Mouse (Mus musculus) retina, postnatal 1 day (tissue): Measurements from ENCODE around the gene 4930415O20Rik.

Experiments
- DNase-seq: peaks from one replicate; pipeline ENCODE4 v3.0.0-alpha.2; 2012

Gene 4930415O20Rik

DNA sequence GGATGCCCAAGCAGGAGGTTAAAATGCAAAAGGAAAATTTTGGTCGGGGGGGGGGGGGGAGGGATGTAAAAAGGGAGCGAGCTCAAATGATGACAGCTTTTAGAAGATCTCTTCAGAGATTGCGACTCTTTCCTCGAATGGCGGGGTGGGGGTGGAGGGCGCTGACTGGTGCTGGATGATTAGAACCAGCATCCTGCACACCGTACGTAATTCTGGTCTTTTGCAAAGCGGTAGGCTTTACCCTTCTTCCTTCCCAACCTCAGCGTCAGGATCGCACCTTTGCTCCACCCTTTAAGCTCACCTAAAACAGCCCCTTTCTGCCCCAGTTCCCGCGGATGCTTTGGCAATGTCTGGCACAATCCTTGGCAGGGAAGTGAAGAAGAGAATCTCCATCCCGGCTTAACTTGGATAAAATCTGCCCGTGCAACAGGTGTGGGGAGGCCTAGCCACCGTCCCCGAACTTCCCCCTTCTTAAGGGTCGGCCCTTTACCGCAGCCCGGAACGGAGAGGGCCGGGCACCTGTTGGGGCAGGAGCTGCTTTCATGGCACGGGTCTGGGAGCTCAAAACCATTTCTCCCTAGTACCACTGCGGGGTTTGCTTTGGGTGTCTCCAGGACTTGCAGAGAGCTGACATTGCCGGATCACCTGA, 63.1 kb downstream of the 4930415O20Rik start:
- DNase-seq = no peak

DNA sequence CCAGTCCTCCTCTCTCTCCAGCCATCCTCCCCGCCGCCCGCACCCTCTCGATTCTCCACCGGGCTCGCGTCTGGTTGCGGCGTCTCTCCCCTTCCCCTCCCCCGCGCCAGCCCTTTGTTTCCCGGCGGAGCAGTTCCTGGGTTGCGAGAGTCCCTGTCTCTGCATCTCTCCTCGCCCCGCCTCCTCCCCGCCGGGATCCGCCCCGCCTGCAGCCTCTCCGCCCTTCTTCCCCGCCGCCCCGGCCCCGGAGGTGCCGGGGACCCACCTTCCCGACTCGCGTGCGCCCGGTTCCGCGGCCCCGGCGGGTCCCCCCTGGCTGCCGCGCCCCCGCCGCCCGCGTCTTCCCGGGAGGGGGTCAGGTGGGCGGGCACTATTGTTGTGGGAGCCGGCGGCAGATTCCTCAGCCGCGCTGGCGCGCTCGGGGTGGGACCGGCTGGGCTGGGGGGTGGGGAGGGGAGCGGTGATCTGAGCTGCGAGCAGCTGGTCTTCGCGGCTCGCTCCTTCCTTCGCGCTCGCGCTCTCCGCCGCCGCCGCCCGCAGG, 63.8 kb downstream of the 4930415O20Rik start:
- DNase-seq = peak; percentile 91

DNA sequence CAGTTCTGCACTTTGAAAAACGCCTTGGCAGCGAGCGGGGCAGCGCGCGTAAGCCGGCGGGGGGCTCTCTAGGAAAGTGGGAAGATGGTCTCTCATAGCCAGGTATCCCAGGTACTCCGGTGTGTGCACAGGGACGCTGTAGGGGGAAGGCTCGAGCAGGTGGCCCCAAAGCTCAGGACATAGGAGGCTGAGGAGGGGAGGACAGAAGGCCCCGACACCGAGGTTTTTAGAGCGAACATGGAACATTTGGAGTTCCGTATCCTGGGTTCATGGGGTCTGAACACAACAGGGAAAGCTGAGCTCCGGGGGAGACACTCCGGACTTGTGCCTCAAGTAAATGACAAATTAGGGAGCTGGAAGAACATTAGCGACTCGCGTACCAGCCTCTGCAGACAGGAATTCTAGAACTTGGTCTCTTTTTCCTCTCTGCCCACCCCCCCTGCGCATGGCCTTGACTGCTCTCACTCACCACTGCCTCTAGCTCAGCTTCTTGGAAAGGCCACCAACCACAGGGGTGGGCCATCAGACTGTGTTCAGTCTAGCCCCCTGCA, 64.6 kb downstream of the 4930415O20Rik start:
- peak; percentile 63 for DNase-seq

DNA sequence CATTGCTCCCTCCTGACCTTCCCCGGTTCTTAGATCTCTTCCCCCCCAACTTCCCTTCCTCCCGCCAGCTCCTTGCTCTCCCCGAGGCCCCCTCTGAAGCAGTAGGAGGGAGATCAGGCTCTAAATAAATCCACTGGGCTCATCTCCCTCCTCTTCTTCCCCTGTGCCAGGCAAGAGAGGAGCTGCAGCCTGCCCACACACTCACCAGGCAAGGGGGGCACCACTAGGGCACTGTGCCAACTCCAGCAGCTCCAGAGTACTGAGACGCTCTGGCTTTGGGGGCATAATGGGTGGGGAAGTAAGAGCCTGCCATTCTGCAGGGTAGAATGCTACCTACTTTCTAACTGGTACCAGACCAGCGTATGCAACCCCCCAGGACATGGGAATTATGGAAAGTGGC, 65.7 kb downstream of the 4930415O20Rik start:
- DNase-seq = peak; percentile 66

DNA sequence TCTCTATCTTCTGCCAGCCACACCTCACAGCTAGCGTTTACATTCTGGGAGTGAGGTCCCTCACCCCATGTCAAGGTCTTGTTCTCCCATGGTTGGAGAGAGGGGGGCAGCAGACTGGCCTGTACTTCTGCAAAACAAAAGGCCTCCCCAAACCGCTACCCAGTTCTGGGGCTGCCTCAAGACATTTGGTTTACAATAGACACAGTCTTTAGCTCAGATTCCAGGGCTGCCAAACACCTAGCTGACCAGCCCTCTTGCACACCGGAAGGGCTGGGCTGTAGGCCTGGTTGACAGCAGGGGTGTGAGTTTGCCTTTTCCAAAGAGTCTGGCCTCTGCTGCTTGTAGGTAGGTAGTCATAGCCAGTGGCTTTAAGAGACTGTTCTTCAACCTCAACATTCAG, 66.4 kb downstream of the 4930415O20Rik start:
- DNase-seq = no peak
